Mouse (Mus musculus): ENCODE results near the gene Hist1h1t.

- TF ChIP-seq CTCF (IDR thresholded peaks at IDR 0.05; ENCODE audit: control insufficient read depth, insufficient read depth, low read length) (no peak), POLR2A (IDR thresholded peaks at IDR 0.05; ENCODE audit: borderline replicate concordance, control insufficient read depth, low read depth, low read length) (no peak)
Measured at GRCm38 (mm10) chr13:23685966-23686365, 9.6 kb upstream of the Hist1h1t start.
